Mouse (Mus musculus) adrenal gland, adult 10 weeks (tissue): Measurements from ENCODE around the gene Akt1s1. TPM values are rescaled to one million over a fixed set of nuclear protein-coding genes. Genes with fewer than 3 reads are reported as not detected.

Source experiments
- polyA plus RNA-seq: library from polyadenylated mRNA; stranded (reverse); fragments of 350-450 nt; fragmentation: Illumina TruSeq; extraction: RNeasy Lipid Tissue Mini Kit (QIAGEN cat#74804); gene quantifications from one replicate; pipeline ENCODE4 v1.2.3, GENCODE M21; 2014; ENCODE audit warnings: low read depth, low replicate concordance

The Akt1s1 gene
- polyA plus RNA-seq: 3.8 TPM

GRCm38 (mm10) chr7:44848561-44849415 lies at the start of gene Akt1s1, which contains the start of gene Tbc1d17:
Akt1s1 (plus strand) TSS chr7:44848991.
Tbc1d17 (minus strand) TSS chr7:44849079.

GRCm38 (mm10) chr7:44815721-44816469 lies 32.9 kb upstream of the Akt1s1 start, which contains the start of the genes Nup62 and Il4i1:
Nup62 (plus strand) TSS chr7:44816088.
Il4i1 (plus strand) TSS chr7:44816387.

GRCm38 (mm10) chr7:44816470-44817021 lies 32.2 kb upstream of the Akt1s1 start, which contains the start of gene Atf5:
Atf5 (minus strand) TSS chr7:44816658.

GRCm38 (mm10) chr7:44857042-44857552 lies 8.3 kb downstream of the Akt1s1 start, which contains the start of gene Pnkp:
Pnkp (plus strand) TSS chr7:44857139.

GRCm38 (mm10) chr7:44869697-44870528 lies 21.1 kb downstream of the Akt1s1 start, which contains the start of gene Ptov1:
Ptov1 (minus strand) TSS chr7:44869788.

GRCm38 (mm10) chr7:44892276-44892921 lies 43.6 kb downstream of the Akt1s1 start, which contains the start of gene Med25:
Med25 (minus strand) TSS chr7:44892712.

GRCm38 (mm10) chr7:44895593-44896434 lies 47.0 kb downstream of the Akt1s1 start, which contains the start of gene Fuz:
Fuz (plus strand) TSS chr7:44896079.

Other genes with a start within 250 kb of the Akt1s1 start
- not detected for gene Myh14, start 178.1 kb upstream of the Akt1s1 start, polyA plus RNA-seq
- gene Izumo2, start 140.2 kb upstream of the Akt1s1 start, polyA plus RNA-seq: not detected
- 10.4 TPM for gene Vrk3, start 100.6 kb upstream of the Akt1s1 start, polyA plus RNA-seq
- gene Zfp473, start 97.9 kb upstream of the Akt1s1 start, polyA plus RNA-seq: 0.52 TPM
- 4.8 TPM for gene Nup62, start 32.9 kb upstream of the Akt1s1 start, polyA plus RNA-seq
- gene Il4i1, start 32.6 kb upstream of the Akt1s1 start, polyA plus RNA-seq: not detected
- 7.3 TPM for gene Atf5, start 32.3 kb upstream of the Akt1s1 start, polyA plus RNA-seq
- gene Tbc1d17, start 88 bp downstream of the Akt1s1 start, polyA plus RNA-seq: 1.2 TPM
- gene Pnkp, start 8.1 kb downstream of the Akt1s1 start, polyA plus RNA-seq: 1.7 TPM
- gene Ptov1, start 20.8 kb downstream of the Akt1s1 start, polyA plus RNA-seq: not detected
- gene Med25, start 43.7 kb downstream of the Akt1s1 start, polyA plus RNA-seq: 4.0 TPM
- gene Fuz, start 47.1 kb downstream of the Akt1s1 start, polyA plus RNA-seq: 6.5 TPM
- 23.6 TPM for gene Ap2a1, start 80.5 kb downstream of the Akt1s1 start, polyA plus RNA-seq
- not detected for gene Tsks, start 94.2 kb downstream of the Akt1s1 start, polyA plus RNA-seq
- 0.70 TPM for gene Cpt1c, start 125.9 kb downstream of the Akt1s1 start, polyA plus RNA-seq
- 9.0 TPM for gene Prmt1, start 137.6 kb downstream of the Akt1s1 start, polyA plus RNA-seq
- 24.6 TPM for gene Irf3, start 148.7 kb downstream of the Akt1s1 start, polyA plus RNA-seq
- gene Bcl2l12, start 149.7 kb downstream of the Akt1s1 start, polyA plus RNA-seq: not detected
- gene Scaf1, start 167.4 kb downstream of the Akt1s1 start, polyA plus RNA-seq: 4.1 TPM
- gene Rras, start 169.0 kb downstream of the Akt1s1 start, polyA plus RNA-seq: 5.8 TPM
- gene Prr12, start 203.9 kb downstream of the Akt1s1 start, polyA plus RNA-seq: 0.41 TPM
- gene Nosip, start 213.4 kb downstream of the Akt1s1 start, polyA plus RNA-seq: 7.3 TPM
- 3.9 TPM for gene Prrg2, start 213.7 kb downstream of the Akt1s1 start, polyA plus RNA-seq
- gene Rcn3, start 243.2 kb downstream of the Akt1s1 start, polyA plus RNA-seq: not detected